Mouse (Mus musculus) MEL (cell line): Measurements from ENCODE around the gene Adamtsl2. TPM values are rescaled to one million over a fixed set of nuclear protein-coding genes. Genes with fewer than 3 reads are reported as not detected.

Experiments used
- DNase-seq: peaks from one replicate; pipeline ENCODE4 v3.0.0; 2011; ENCODE audit warnings: low read depth, low spot score
- H3K27ac ChIP-seq: 2 replicates; pipeline ENCODE4 v1.5.1; 2012; ENCODE audit warnings: low read depth, mild to moderate bottlenecking, control low read depth, low read length, moderate library complexity; ENCODE audit not compliant: control insufficient read depth
- H3K27me3 ChIP-seq, 2 experiments: fragments of 150-350 bp in 1 of 2; sonication (generic) in 1 of 2; 2 replicates each; pipeline ENCODE4 v1.6.1; 2012; ENCODE audit warnings: low read length in 2 of 2, mild to moderate bottlenecking in 2 of 2, improper control_type of control experiment in 1 of 2, moderate library complexity in 1 of 2; ENCODE audit not compliant: insufficient read depth in 2 of 2, control insufficient read depth in 1 of 2
- H3K36me3 ChIP-seq, 2 experiments: 2 replicates each; pipeline ENCODE4 v1.6.1; 2012 to 2014; ENCODE audit warnings: low read length in 2 of 2, improper control_type of control experiment in 1 of 2, inconsistent platforms in 1 of 2, mild to moderate bottlenecking in 1 of 2; ENCODE audit not compliant: insufficient read depth in 2 of 2, control insufficient read depth in 1 of 2
- H3K4me1 ChIP-seq, 2 experiments: fragments of 150-350 bp in 1 of 2; sonication (generic) in 1 of 2; 2 replicates each; pipeline ENCODE4 v1.6.1; 2012; ENCODE audit warnings: low read length in 2 of 2, improper control_type of control experiment in 1 of 2, mild to moderate bottlenecking in 1 of 2; ENCODE audit not compliant: insufficient read depth in 2 of 2, control insufficient read depth in 1 of 2
- H3K4me3 ChIP-seq, 2 experiments: fragments of 150-350 bp in 1 of 2; sonication (generic) in 1 of 2; 2 replicates each; pipeline ENCODE4 v1.5.1; 2012; ENCODE audit warnings: low read depth in 2 of 2, low read length in 2 of 2, mild to moderate bottlenecking in 2 of 2, moderate library complexity in 2 of 2, control low read depth in 1 of 2, improper control_type of control experiment in 1 of 2; ENCODE audit not compliant: control insufficient read depth in 1 of 2, insufficient read depth in 1 of 2
- H3K79me2 ChIP-seq: 2 replicates; pipeline ENCODE4 v1.6.1; 2012; ENCODE audit warnings: mild to moderate bottlenecking, low read length, moderate library complexity; ENCODE audit not compliant: control insufficient read depth, poor library complexity, insufficient read depth
- H3K9ac ChIP-seq: 2 replicates; pipeline ENCODE4 v1.6.1; 2012; ENCODE audit warnings: low read depth, mild to moderate bottlenecking, control low read depth, low read length, moderate library complexity; ENCODE audit not compliant: control insufficient read depth, poor library complexity, severe bottlenecking
- H3K9me3 ChIP-seq: fragments of 150-350 bp; sonication (generic); replicated peaks from 2 replicates; pipeline ENCODE4 v1.6.1; 2012; ENCODE audit warnings: mild to moderate bottlenecking, low read length, improper control_type of control experiment, moderate library complexity; ENCODE audit not compliant: insufficient read depth
- BHLHE40 ChIP-seq: IDR thresholded peaks from 2 replicates; pipeline ENCODE4 v1.6.1; 2012; ENCODE audit warnings: low read depth, mild to moderate bottlenecking, inconsistent platforms, low read length, improper control_type of control experiment, borderline replicate concordance
- CHD2 ChIP-seq: IDR thresholded peaks from 2 replicates; pipeline ENCODE4 v1.6.1; 2011; ENCODE audit warnings: low read length, improper control_type of control experiment
- ELF1 ChIP-seq: IDR thresholded peaks from 2 replicates; pipeline ENCODE4 v1.6.1; 2014; ENCODE audit warnings: low read depth, mild to moderate bottlenecking, inconsistent platforms, low read length, improper control_type of control experiment, moderate library complexity
- EP300 ChIP-seq, 2 experiments: IDR thresholded peaks; 2 replicates each; pipeline ENCODE4 v1.6.1; 2011; ENCODE audit warnings: improper control_type of control experiment in 2 of 2, low read length in 2 of 2, low read depth in 1 of 2, mild to moderate bottlenecking in 1 of 2
- GABPA ChIP-seq: IDR thresholded peaks from 2 replicates; pipeline ENCODE4 v1.6.1; 2012; ENCODE audit warnings: low read depth, mild to moderate bottlenecking, inconsistent platforms, low read length, improper control_type of control experiment, moderate library complexity
- HCFC1 ChIP-seq: IDR thresholded peaks from 2 replicates; pipeline ENCODE4 v1.6.1; 2012; ENCODE audit warnings: low read depth, mild to moderate bottlenecking, inconsistent platforms, low read length, improper control_type of control experiment, moderate library complexity
- JUND ChIP-seq: IDR thresholded peaks from 2 replicates; pipeline ENCODE4 v1.6.1; 2011; ENCODE audit warnings: low read depth, mild to moderate bottlenecking, improper control_type of control experiment, low read length
- KAT2A ChIP-seq: conservative IDR thresholded peaks from 2 replicates; pipeline ENCODE4 v1.6.1; 2012; ENCODE audit warnings: low read depth, low read length, improper control_type of control experiment, inconsistent platforms
- MAFK ChIP-seq: IDR thresholded peaks from 2 replicates; pipeline ENCODE4 v1.6.1; 2011; ENCODE audit warnings: low read depth, mild to moderate bottlenecking, low read length, improper control_type of control experiment, borderline replicate concordance
- MYB ChIP-seq: IDR thresholded peaks from 2 replicates; pipeline ENCODE4 v1.6.1; 2011; ENCODE audit warnings: mild to moderate bottlenecking, low read depth, low read length, improper control_type of control experiment
- POLR2A ChIP-seq, 2 experiments: IDR thresholded peaks; 2 replicates each; pipeline ENCODE4 v1.6.1; 2011 to 2012; ENCODE audit warnings: low read length in 2 of 2, mild to moderate bottlenecking in 2 of 2, control low read depth in 1 of 2, improper control_type of control experiment in 1 of 2, low read depth in 1 of 2, moderate library complexity in 1 of 2; ENCODE audit not compliant: control insufficient read depth in 1 of 2, insufficient read depth in 1 of 2, poor library complexity in 1 of 2
- POLR2AphosphoS5 ChIP-seq: IDR thresholded peaks from 2 replicates; pipeline ENCODE4 v1.6.1; 2012; ENCODE audit warnings: low read depth, borderline replicate concordance, mild to moderate bottlenecking, inconsistent platforms, low read length, moderate library complexity, mixed read lengths
- RCOR1 ChIP-seq: IDR thresholded peaks from 2 replicates; pipeline ENCODE4 v1.6.1; 2012; ENCODE audit warnings: low read depth, mild to moderate bottlenecking, inconsistent platforms, low read length, improper control_type of control experiment
- SIN3A ChIP-seq: IDR thresholded peaks from 2 replicates; pipeline ENCODE4 v1.6.1; 2012; ENCODE audit warnings: low read length, improper control_type of control experiment, inconsistent platforms
- SMC3 ChIP-seq: IDR thresholded peaks from 2 replicates; pipeline ENCODE4 v1.6.1; 2011; ENCODE audit warnings: low read depth, low read length, improper control_type of control experiment
- TBP ChIP-seq: IDR thresholded peaks from 2 replicates; pipeline ENCODE4 v1.8.0; 2011; ENCODE audit warnings: low read depth, low read length, improper control_type of control experiment
- UBTF ChIP-seq: IDR thresholded peaks from 2 replicates; pipeline ENCODE4 v1.6.1; 2012; ENCODE audit warnings: low read depth, mild to moderate bottlenecking, inconsistent platforms, low read length, improper control_type of control experiment, moderate library complexity, borderline replicate concordance; ENCODE audit not compliant: insufficient read depth
- USF2 ChIP-seq, 2 experiments: IDR thresholded peaks; 2 replicates each; pipeline ENCODE4 v1.6.1; 2011 to 2012; ENCODE audit warnings: improper control_type of control experiment in 2 of 2, low read length in 2 of 2, borderline replicate concordance in 1 of 2, inconsistent platforms in 1 of 2, low read depth in 1 of 2, mild to moderate bottlenecking in 1 of 2; ENCODE audit not compliant: insufficient read depth in 1 of 2
- ZC3H11A ChIP-seq: IDR thresholded peaks from 2 replicates; pipeline ENCODE4 v1.6.1; 2012; ENCODE audit warnings: low read depth, mild to moderate bottlenecking, inconsistent platforms, low read length, improper control_type of control experiment
- ZMIZ1 ChIP-seq: IDR thresholded peaks from 2 replicates; pipeline ENCODE4 v1.6.1; 2012; ENCODE audit warnings: low read depth, mild to moderate bottlenecking, inconsistent platforms, low read length, improper control_type of control experiment, moderate library complexity
- ZNF384 ChIP-seq: IDR thresholded peaks from 2 replicates; pipeline ENCODE4 v1.6.1; 2012; ENCODE audit warnings: low read depth, mild to moderate bottlenecking, inconsistent platforms, low read length, improper control_type of control experiment
- polyA plus RNA-seq, 2 experiments: library from polyadenylated mRNA; stranded (reverse) in 1 of 2; unstranded in 1 of 2; fragments of >175 nt in 1 of 2; fragments of >200 nt in 1 of 2; gene quantifications; 2 replicates each; pipeline versions ENCODE4 v1.2.1 to v1.2.4; 2012; ENCODE audit warnings: low replicate concordance in 2 of 2, low read depth in 1 of 2; ENCODE audit not compliant: insufficient read length in 2 of 2, insufficient read depth in 1 of 2, missing spikeins in 1 of 2
- total RNA-seq: library from RNA; depleted of rRNA; stranded (reverse); fragments of 300-350 nt; gene quantifications from 2 replicates; pipeline ENCODE4 v1.2.3, GENCODE M21; 2012

The Adamtsl2 gene
- total and polyA plus RNA-seq, 3 experiments = not detected

DNA sequence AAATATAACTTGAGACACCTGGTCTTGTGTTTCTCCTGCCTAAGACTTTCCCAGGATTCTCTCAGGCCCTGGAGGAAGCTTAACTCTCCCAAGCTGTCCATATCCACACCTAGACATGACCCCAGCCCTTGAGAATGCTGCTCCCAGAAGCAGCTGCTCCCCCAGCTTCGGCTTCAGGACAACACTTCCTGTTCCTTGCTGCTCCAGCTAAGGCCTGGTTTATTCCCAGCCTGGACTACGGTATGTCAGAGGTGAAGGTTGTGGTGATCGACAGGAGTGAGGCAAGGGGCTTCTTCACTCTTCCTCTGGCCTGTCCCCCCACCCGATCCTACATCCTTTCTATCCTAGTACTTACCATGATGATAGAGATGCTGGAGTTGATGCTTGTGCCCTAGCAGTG lies 5.8 kb upstream of the Adamtsl2 start:
- no peaks in the 10 kb centered on the region for H3K36me3 ChIP-seq
- peaks cover 0 to 3% of the 10 kb centered on the region in 2 experiments; a peak in 2 of 4 replicates for H3K27me3 ChIP-seq
- TF ChIP-seq BHLHE40 (no peak), RCOR1 (no peak), USF2 (IDR thresholded peaks at IDR 0.05; ENCODE audit: borderline replicate concordance in 1 of 2, insufficient read depth in 1 of 2, low read depth in 1 of 2, low read length in 2 of 2) (no peak), ZMIZ1 (no peak), SMC3 (no peak), EP300 (IDR thresholded peaks at IDR 0.05; ENCODE audit: low read depth in 1 of 2, low read length in 2 of 2) (no peak), ZNF384 (no peak), POLR2A (IDR thresholded peaks at IDR 0.05; ENCODE audit: control insufficient read depth in 1 of 2, insufficient read depth in 1 of 2, low read depth in 1 of 2, low read length in 2 of 2, poor library complexity in 1 of 2) (no peak), MAFK (no peak), CHD2 (no peak), TBP (no peak), POLR2AphosphoS5 (no peak), KAT2A (no peak), ZC3H11A (no peak), SIN3A (no peak), MYB (no peak), UBTF (no peak)
- no peak overlapping the region for H3K27ac ChIP-seq
- H3K4me3 ChIP-seq = no peak overlapping the region
- no peaks in the 10 kb centered on the region for H3K79me2 ChIP-seq
- DNase-seq = no peak
- no peaks in the 10 kb centered on the region for H3K9me3 ChIP-seq
- H3K4me1 ChIP-seq = no peaks in the 10 kb centered on the region
- H3K9ac ChIP-seq = no peak overlapping the region

DNA sequence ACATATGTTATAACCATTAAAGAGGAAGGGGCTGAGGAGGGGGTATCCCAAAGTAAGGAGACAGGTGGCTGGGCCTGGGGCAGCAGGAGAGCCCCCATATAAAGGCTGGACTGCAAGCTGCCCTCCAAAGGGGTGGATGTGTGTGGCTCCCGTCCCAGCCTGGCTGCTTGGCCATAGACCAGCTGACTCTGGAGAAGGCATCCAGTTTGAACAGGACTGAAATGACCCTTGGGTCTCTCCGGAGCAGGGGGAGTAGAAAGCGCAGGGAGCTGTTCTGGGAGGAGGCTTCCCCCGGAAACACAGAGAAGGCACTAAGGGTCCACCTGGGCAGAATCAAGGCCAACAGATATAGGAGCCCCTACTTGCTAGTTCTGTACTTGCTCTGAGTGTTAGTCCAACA lies 4.4 kb upstream of the Adamtsl2 start:
- no peaks in the 10 kb centered on the region for H3K4me1 ChIP-seq
- no peak overlapping the region for H3K27ac ChIP-seq
- no peaks in the 10 kb centered on the region for H3K9me3 ChIP-seq
- no peaks in the 10 kb centered on the region for H3K36me3 ChIP-seq
- no peak for TF ChIP-seq ZNF384
- TF ChIP-seq GABPA = no peak
- TF ChIP-seq ELF1 = no peak
- TF ChIP-seq BHLHE40 = no peak
- no peak for TF ChIP-seq JUND
- TF ChIP-seq HCFC1 = no peak
- TF ChIP-seq EP300 (IDR thresholded peaks at IDR 0.05; ENCODE audit: low read depth in 1 of 2, low read length in 2 of 2) = no peak
- TF ChIP-seq SMC3 = no peak
- no peak for TF ChIP-seq ZC3H11A
- H3K27me3 ChIP-seq = peaks cover 0 to 3% of the 10 kb centered on the region in 2 experiments; a peak in 2 of 4 replicates
- no peak overlapping the region for H3K4me3 ChIP-seq
- H3K9ac ChIP-seq = no peak overlapping the region
- DNase-seq = no peak
- H3K79me2 ChIP-seq = no peaks in the 10 kb centered on the region
